ENCODE assay signal across 13 mouse cellular contexts in the genomic region with DNA sequence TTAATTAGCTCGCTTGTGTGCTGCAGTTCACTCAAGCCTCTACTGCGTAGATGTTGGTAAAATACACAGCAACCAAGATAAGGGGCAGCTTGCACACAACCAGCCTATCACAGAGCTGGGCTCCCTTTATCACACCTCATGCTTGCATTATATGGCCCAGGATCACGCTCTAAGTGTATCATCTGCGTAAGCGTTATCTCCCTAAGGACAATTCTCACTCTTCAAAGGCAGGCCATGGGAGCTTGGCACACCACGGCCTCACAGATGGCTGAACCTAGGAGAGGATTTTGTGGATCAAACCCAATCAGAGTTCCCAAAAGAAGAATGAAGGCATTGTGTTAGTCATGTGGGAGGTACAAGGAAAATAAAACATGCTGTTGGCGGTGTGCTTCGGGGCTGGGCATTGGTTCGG. TPM values are rescaled to one million over a fixed set of nuclear protein-coding genes. Genes with fewer than 3 reads are reported as not detected.
DNase-seq lines count a peak whose midpoint lies in the region; ATAC-seq lines count a peak whose summit lies in the region.
"Had no signal": no experiment of that assay in that cellular context is flagged by ENCODE, and none has a peak within 500 bp of the region (broad histone marks: within the 10 kb centered on the region; RNA-seq: fewer than 3 reads in every experiment).

No protein-coding gene starts in this region.

- no peaks in the 10 kb centered on the region for H3K27me3 ChIP-seq in heart, embryonic 10.5 days (ENCODE audit: insufficient read depth, poor library complexity, severe bottlenecking)
- no peaks in the 10 kb centered on the region for H3K27me3 ChIP-seq in forebrain, embryonic 10.5 days (ENCODE audit: poor library complexity, severe bottlenecking)
- H3K27me3 ChIP-seq: embryonic facial prominence, embryonic 12.5 days; forebrain, embryonic 15.5 days had no signal

- no peaks in the 10 kb centered on the region for H3K9me3 ChIP-seq in heart, embryonic 10.5 days
- H3K9me3 ChIP-seq in forebrain, embryonic 10.5 days: no peaks in the 10 kb centered on the region
- H3K9me3 ChIP-seq: embryonic facial prominence, embryonic 12.5 days; forebrain, embryonic 15.5 days; limb, embryonic 10.5 days had no signal

- peaks cover 27% of the 10 kb centered on the region for H3K36me3 ChIP-seq in heart, embryonic 10.5 days
- peaks cover 82% of the 10 kb centered on the region for H3K36me3 ChIP-seq in forebrain, embryonic 10.5 days (replicated peaks)
- H3K36me3 ChIP-seq: forebrain, embryonic 15.5 days had no signal

- no peak for DNase-seq in heart, embryonic 10.5 days (ENCODE audit: low spot score)
- DNase-seq in heart, postnatal 4 days: no peak
- DNase-seq in NIH3T3 (ENCODE audit: low read depth): peak; percentile 48
- peak; percentile 41 to 44 for DNase-seq in cerebellum, postnatal 36 days
- DNase-seq in embryo, embryonic 9.5 days (ENCODE audit: extremely low spot score): no peak
- no peak for DNase-seq in adrenal gland, adult (ENCODE audit: inconsistent age in 2 of 2, low spot score in 1 of 2)
- no peak for DNase-seq in forebrain, embryonic 10.5 days (ENCODE audit: extremely low spot score, low spot score)
- DNase-seq: kidney, adult 18-20 months had no signal

- ATAC-seq in megakaryocyte-erythroid progenitor cell, adult 5-6 weeks (replicated peaks; ENCODE audit: low FRiP score, low TSS enrichment, poor library complexity, severe bottlenecking): peak; percentile 60; the same call in 1 of the 2 replicates
- ATAC-seq: forebrain, embryonic 15.5 days had no signal

- H3K4me1 ChIP-seq in heart, embryonic 10.5 days: peaks cover 78% of the 10 kb centered on the region
- peaks cover 6% of the 10 kb centered on the region; the same call in 1 of the 2 replicates for H3K4me1 ChIP-seq in forebrain, embryonic 10.5 days
- H3K4me1 ChIP-seq: embryonic facial prominence, embryonic 12.5 days; forebrain, embryonic 15.5 days; limb, embryonic 10.5 days had no signal

- 73% methylated on average over 9 of the region's 9 CpGs for WGBS in heart, embryonic 10.5 days
- WGBS in forebrain, embryonic 10.5 days: 94% methylated on average over 9 of the region's 9 CpGs

- no peak overlapping the region for H3K4me3 ChIP-seq in heart, embryonic 10.5 days
- no peak overlapping the region for H3K4me3 ChIP-seq in forebrain, embryonic 10.5 days
- H3K4me3 ChIP-seq: embryonic facial prominence, embryonic 12.5 days; forebrain, embryonic 15.5 days; layer of hippocampus, adult 2 months; limb, embryonic 10.5 days had no signal

- peak overlapping the region; percentile 56; the same call in 1 of the 2 replicates for H3K27ac ChIP-seq in heart, embryonic 10.5 days
- no peak overlapping the region for H3K27ac ChIP-seq in forebrain, embryonic 10.5 days
- H3K27ac ChIP-seq: embryonic facial prominence, embryonic 12.5 days; forebrain, embryonic 15.5 days; layer of hippocampus, adult 2 months; limb, embryonic 10.5 days had no signal

RNA-seq across cellular contexts. Expression of a gene that starts 17.4 kb away (rescaled TPM):
- 42.2 and 44.8 TPM in 2 replicates for polyA plus RNA-seq in heart, embryonic 10.5 days (2016; fragmentation: Nextera tagmentation; extraction: Ambion mirVana)
- 10 to 100 TPM; 86.8 to 96.6 TPM for total RNA-seq in heart, postnatal 4 days (2021)
- 1.4 and 6.8 TPM in 2 replicates for total RNA-seq in megakaryocyte-erythroid progenitor cell, adult 5-6 weeks (2014; fragmentation: Nextera tagmentation)
- total RNA-seq in megakaryocyte-erythroid progenitor cell, adult 5-6 weeks (2017): 6.5 and 10.6 TPM in 2 replicates
- 36.1 and 39.0 TPM in 2 replicates for polyA plus RNA-seq in forebrain, embryonic 10.5 days (2016; fragmentation: Nextera tagmentation; extraction: Ambion mirVana)

RNA-seq across cellular contexts. Expression of a gene that starts 51.6 kb away (rescaled TPM):
- 105 and 121 TPM in 2 replicates for polyA plus RNA-seq in heart, embryonic 10.5 days (2016; fragmentation: Nextera tagmentation; extraction: Ambion mirVana)
- 10 to 100 TPM; 47.0 to 47.2 TPM for total RNA-seq in heart, postnatal 4 days (2021)
- total RNA-seq in megakaryocyte-erythroid progenitor cell, adult 5-6 weeks (2014; fragmentation: Nextera tagmentation): 66.7 and 69.6 TPM in 2 replicates
- 38.8 and 41.2 TPM in 2 replicates for total RNA-seq in megakaryocyte-erythroid progenitor cell, adult 5-6 weeks (2017)
- 92.5 and 99.7 TPM in 2 replicates for polyA plus RNA-seq in forebrain, embryonic 10.5 days (2016; fragmentation: Nextera tagmentation; extraction: Ambion mirVana)

Comparison
In these comparisons a context has a peak if more than half of its experiments do, and no peak if none do; other contexts are left out.
1. DNase-seq: peak in NIH3T3 (single experiment) and cerebellum, postnatal 36 days (2 of 2); none in heart, embryonic 10.5 days (single experiment), heart, postnatal 4 days (single experiment), embryo, embryonic 9.5 days (single experiment), adrenal gland, adult (0 of 2) and forebrain, embryonic 10.5 days (single experiment).
2. RNA of a gene that starts 17.4 kb away (total RNA-seq): 86.8 to 96.6 TPM in heart, postnatal 4 days; 1.4 to 10.6 TPM in megakaryocyte-erythroid progenitor cell, adult 5-6 weeks; every median in the first group is over 4 times any median in the second.